Mouse (Mus musculus) neural tube, embryonic 14.5 days (tissue): ENCODE measurements at regions not wholly inside any gene's neighbourhood (a gene's known extent, or its start where the extent isn't known, plus 50 kb on each side); places are given as distances from the start of the nearest gene placed in this dataset.

Experiments
- ATAC-seq: fragments of 200-750 bp; cut with Nextera tagmentation; 2 replicates; pipeline ENCODE4 v1.8.0; 2017; ENCODE audit warnings: low read depth, mild to moderate bottlenecking, moderate TSS enrichment, moderate library complexity
- H3K27ac ChIP-seq: fragments of 300-500 bp; sonication (generic); 2 replicates; pipeline ENCODE4 v1.5.1; 2014; ENCODE audit warnings: low read depth, mild to moderate bottlenecking, control low read depth, low read length, moderate library complexity, mixed read lengths
- H3K27me3 ChIP-seq: fragments of 300-500 bp; sonication (generic); 2 replicates; pipeline ENCODE4 v1.6.1; 2014; ENCODE audit warnings: low read length; ENCODE audit not compliant: control insufficient read depth, insufficient read depth
- H3K36me3 ChIP-seq: fragments of 300-500 bp; sonication (generic); 2 replicates; pipeline ENCODE4 v1.6.1; 2014; ENCODE audit warnings: low read length, mixed read lengths; ENCODE audit not compliant: control insufficient read depth, insufficient read depth
- H3K4me1 ChIP-seq: fragments of 300-500 bp; sonication (generic); 2 replicates; pipeline ENCODE4 v1.6.1; 2014; ENCODE audit warnings: low read length; ENCODE audit not compliant: control insufficient read depth, insufficient read depth
- H3K4me2 ChIP-seq: fragments of 300-500 bp; sonication (generic); 2 replicates; pipeline ENCODE4 v1.6.1; 2014; ENCODE audit warnings: mild to moderate bottlenecking, low read depth, low read length, control low read depth
- H3K4me3 ChIP-seq: fragments of 300-500 bp; sonication (generic); 2 replicates; pipeline ENCODE4 v1.5.1; 2014; ENCODE audit warnings: low read depth, low read length, control low read depth, mixed read lengths
- H3K9ac ChIP-seq: fragments of 300-500 bp; sonication (generic); replicated peaks from 2 replicates; pipeline ENCODE4 v1.6.1; 2014; ENCODE audit warnings: low read depth, mild to moderate bottlenecking, control low read depth, low read length, mixed read lengths
- H3K9me3 ChIP-seq: fragments of 300-500 bp; sonication (generic); 2 replicates; pipeline ENCODE4 v1.6.1; 2016; ENCODE audit warnings: low read length; ENCODE audit not compliant: control insufficient read depth
- WGBS: fragments of 180-500 bp; shearing (Covaris S2); extraction: QIAGEN DNeasy Blood & Tissue Kit; methylation state at CpG from one replicate; pipeline ENCODE4 v1.1.7; 2014; 5-methylcytosine and 5-hydroxymethylcytosine counted together

GRCm38 (mm10) chr3:47866061-47866460, 1418.0 kb upstream of the Pabpc4l start:
- H3K27ac ChIP-seq: no peak overlapping the region
- no peaks in the 10 kb centered on the region for H3K27me3 ChIP-seq
- no peak overlapping the region for H3K9ac ChIP-seq
- ATAC-seq: no peak
- 78% methylated on average over 1 of the region's 1 CpGs for WGBS
- no peaks in the 10 kb centered on the region for H3K36me3 ChIP-seq
- no peaks in the 10 kb centered on the region for H3K4me1 ChIP-seq
- no peak overlapping the region for H3K4me2 ChIP-seq
- H3K4me3 ChIP-seq: no peak overlapping the region
- H3K9me3 ChIP-seq: no peaks in the 10 kb centered on the region

DNA sequence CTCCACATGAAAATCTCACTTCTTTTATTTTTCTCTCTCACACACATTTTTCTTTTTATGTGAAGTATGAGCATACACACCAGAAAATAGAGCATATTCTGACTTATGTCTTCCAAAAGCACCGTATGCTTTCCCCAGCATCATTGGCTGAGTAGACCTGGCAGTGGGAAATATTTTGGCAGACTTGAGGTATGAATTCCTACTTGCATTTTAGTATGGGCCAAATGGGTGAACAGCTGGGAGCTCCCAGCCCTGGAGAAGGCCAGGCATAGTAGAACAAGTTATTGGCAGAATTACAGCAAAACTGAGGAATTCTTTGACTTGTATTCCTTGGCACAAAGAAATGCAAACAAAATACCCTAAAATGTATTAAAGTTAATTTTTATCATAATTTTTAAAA, 1415.6 kb upstream of the Pabpc4l start:
- ATAC-seq: no peak
- Histone ChIP-seq H3K4me3 (no peak overlapping the region), H3K27ac (no peak overlapping the region), H3K4me2 (no peak overlapping the region), H3K36me3 (no peaks in the 10 kb centered on the region), H3K9me3 (no peaks in the 10 kb centered on the region), H3K9ac (no peak overlapping the region), H3K4me1 (no peaks in the 10 kb centered on the region), H3K27me3 (no peaks in the 10 kb centered on the region)
- WGBS: 87% methylated on average over 1 of the region's 1 CpGs

DNA sequence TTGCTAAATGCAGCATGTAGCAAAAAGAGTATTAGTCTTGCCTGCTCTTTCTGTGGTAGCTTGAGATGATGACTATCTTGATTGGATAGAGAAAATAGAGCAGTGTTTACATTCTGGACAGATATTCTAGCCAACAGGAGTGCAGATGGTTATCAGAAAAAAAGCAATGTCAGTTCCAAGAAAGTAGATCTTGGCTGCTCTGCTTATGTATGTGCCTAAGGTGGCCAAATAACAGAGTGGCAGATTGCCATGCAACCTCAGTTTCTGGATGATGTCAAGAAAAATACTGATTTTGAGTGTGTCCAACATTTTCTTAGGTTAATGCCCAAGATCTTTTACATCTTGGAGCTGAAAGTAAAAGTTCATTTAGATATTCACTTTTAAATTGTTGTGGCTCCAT, 1397.6 kb upstream of the Pabpc4l start:
- no peak overlapping the region for H3K9ac ChIP-seq
- H3K4me1 ChIP-seq: no peaks in the 10 kb centered on the region
- ATAC-seq: no peak
- H3K27me3 ChIP-seq: no peaks in the 10 kb centered on the region
- H3K36me3 ChIP-seq: no peaks in the 10 kb centered on the region
- H3K4me2 ChIP-seq: no peak overlapping the region
- H3K27ac ChIP-seq: no peak overlapping the region
- no peak overlapping the region for H3K4me3 ChIP-seq
- H3K9me3 ChIP-seq: no peaks in the 10 kb centered on the region

- WGBS: 75% methylated on average over 3 of the region's 3 CpGs
- Histone ChIP-seq H3K9ac (no peak overlapping the region), H3K4me2 (no peak overlapping the region), H3K36me3 (no peaks in the 10 kb centered on the region), H3K4me1 (no peaks in the 10 kb centered on the region), H3K27ac (no peak overlapping the region), H3K9me3 (no peaks in the 10 kb centered on the region), H3K27me3 (no peaks in the 10 kb centered on the region), H3K4me3 (no peak overlapping the region)
- no peak for ATAC-seq
These were observed 1388.7 kb upstream of the Pabpc4l start for GRCm38 (mm10) chr3:47836541-47837240.

GRCm38 (mm10) chr3:47818361-47818760, 1370.3 kb upstream of the Pabpc4l start:
- H3K27ac ChIP-seq: no peak overlapping the region
- no peaks in the 10 kb centered on the region for H3K36me3 ChIP-seq
- no peak overlapping the region for H3K9ac ChIP-seq
- no peak overlapping the region for H3K4me3 ChIP-seq
- H3K4me2 ChIP-seq: no peak overlapping the region
- H3K27me3 ChIP-seq: no peaks in the 10 kb centered on the region
- 95% methylated on average over 5 of the region's 5 CpGs for WGBS
- no peak for ATAC-seq
- H3K4me1 ChIP-seq: no peaks in the 10 kb centered on the region
- H3K9me3 ChIP-seq: no peaks in the 10 kb centered on the region

GRCm38 (mm10) chr3:47817564-47817963, 1369.5 kb upstream of the Pabpc4l start:
- WGBS: 60% methylated on average over 4 of the region's 4 CpGs
- H3K27me3 ChIP-seq: no peaks in the 10 kb centered on the region
- H3K9ac ChIP-seq: no peak overlapping the region
- H3K4me1 ChIP-seq: no peaks in the 10 kb centered on the region
- no peak overlapping the region for H3K4me3 ChIP-seq
- no peaks in the 10 kb centered on the region for H3K36me3 ChIP-seq
- no peak overlapping the region for H3K4me2 ChIP-seq
- H3K9me3 ChIP-seq: no peaks in the 10 kb centered on the region
- H3K27ac ChIP-seq: no peak overlapping the region
- ATAC-seq: peak; percentile 72; the same call in 1 of the 2 replicates
